Mouse (Mus musculus): ENCODE results near the gene Olfr112.

- TF ChIP-seq CTCF (IDR thresholded peaks at IDR 0.05; ENCODE audit: insufficient read depth, low read depth, low read length) (no peak), POLR2A (IDR thresholded peaks at IDR 0.05; ENCODE audit: insufficient read depth, low read depth, low read length) (no peak)
These were observed 8.3 kb upstream of the Olfr112 start, which contains the start of gene Olfr113 for GRCm38 (mm10) chr17:37577563-37577962.
